Mouse (Mus musculus) G1E (cell line): Measurements from ENCODE around the gene Hcn1. TPM values are rescaled to one million over a fixed set of nuclear protein-coding genes. Genes with fewer than 3 reads are reported as not detected.

Experiments used
- ATAC-seq: 2 replicates; pipeline ENCODE4 v1.8.0; 2016; ENCODE audit warnings: mild to moderate bottlenecking; ENCODE audit not compliant: insufficient number of reproducible peaks, poor library complexity, low FRiP score, severe bottlenecking; ENCODE audit errors: extremely low read depth
- DNase-seq: peaks from one replicate; pipeline ENCODE4 v3.0.0; 2012; ENCODE audit warnings: low spot score
- H3K27me3 ChIP-seq: 2 replicates; pipeline ENCODE4 v1.6.1; 2012; ENCODE audit warnings: mild to moderate bottlenecking, low read length, inconsistent platforms; ENCODE audit not compliant: insufficient read depth
- H3K36me3 ChIP-seq: replicated peaks from 2 replicates; pipeline ENCODE3; 2012; ENCODE audit warnings: mild to moderate bottlenecking, inconsistent platforms
- H3K4me1 ChIP-seq: 2 replicates; pipeline ENCODE4 v1.6.1; 2012; ENCODE audit warnings: low read depth, low read length, inconsistent platforms, mixed read lengths; ENCODE audit not compliant: insufficient read depth
- H3K4me3 ChIP-seq: 2 replicates; pipeline ENCODE4 v1.5.1; 2012; ENCODE audit warnings: low read depth, mild to moderate bottlenecking, inconsistent platforms, low read length, moderate library complexity, mixed read lengths
- H3K9me3 ChIP-seq: replicated peaks from 2 replicates; pipeline ENCODE4 v1.6.1; 2012; ENCODE audit warnings: inconsistent platforms
- CTCF ChIP-seq: IDR thresholded peaks from 2 replicates; pipeline ENCODE4 v1.5.1; 2012; ENCODE audit warnings: low read depth, low read length, inconsistent platforms, mixed read lengths
- GATA1 ChIP-seq: IDR thresholded peaks from 2 replicates; pipeline ENCODE4 v1.6.1; 2012; ENCODE audit warnings: borderline replicate concordance, low read length, inconsistent platforms, mixed read lengths
- GATA2 ChIP-seq: IDR thresholded peaks from 2 replicates; pipeline ENCODE4 v1.6.1; 2012; ENCODE audit warnings: low read depth, low read length, inconsistent platforms, borderline replicate concordance
- POLR2AphosphoS5 ChIP-seq: IDR thresholded peaks from 2 replicates; pipeline ENCODE4 v1.6.1; 2012; ENCODE audit warnings: low read depth, low read length, inconsistent platforms; ENCODE audit not compliant: insufficient replicate concordance
- TAL1 ChIP-seq: conservative IDR thresholded peaks from 2 replicates; pipeline ENCODE4 v1.6.1; 2012; ENCODE audit warnings: low read depth, low read length, inconsistent platforms, mixed read lengths
- polyA plus RNA-seq: library from polyadenylated mRNA; stranded (reverse); fragments of >175 nt; gene quantifications from 2 replicates; pipeline ENCODE4 v1.2.3, GENCODE M21; 2012
- total RNA-seq, 2 experiments: library from RNA; stranded (forward) in 1 of 2; stranded (reverse) in 1 of 2; fragments of 200-1000 nt in 1 of 2; fragments of >200 nt in 1 of 2; fragmentation: Nextera tagmentation in 1 of 2; gene quantifications; 2 replicates each; pipeline ENCODE4 v1.2.3; 2014 to 2017

Hcn1 gene
- total and polyA plus RNA-seq, 3 experiments, result 0.11 TPM; not detected in 2

DNA sequence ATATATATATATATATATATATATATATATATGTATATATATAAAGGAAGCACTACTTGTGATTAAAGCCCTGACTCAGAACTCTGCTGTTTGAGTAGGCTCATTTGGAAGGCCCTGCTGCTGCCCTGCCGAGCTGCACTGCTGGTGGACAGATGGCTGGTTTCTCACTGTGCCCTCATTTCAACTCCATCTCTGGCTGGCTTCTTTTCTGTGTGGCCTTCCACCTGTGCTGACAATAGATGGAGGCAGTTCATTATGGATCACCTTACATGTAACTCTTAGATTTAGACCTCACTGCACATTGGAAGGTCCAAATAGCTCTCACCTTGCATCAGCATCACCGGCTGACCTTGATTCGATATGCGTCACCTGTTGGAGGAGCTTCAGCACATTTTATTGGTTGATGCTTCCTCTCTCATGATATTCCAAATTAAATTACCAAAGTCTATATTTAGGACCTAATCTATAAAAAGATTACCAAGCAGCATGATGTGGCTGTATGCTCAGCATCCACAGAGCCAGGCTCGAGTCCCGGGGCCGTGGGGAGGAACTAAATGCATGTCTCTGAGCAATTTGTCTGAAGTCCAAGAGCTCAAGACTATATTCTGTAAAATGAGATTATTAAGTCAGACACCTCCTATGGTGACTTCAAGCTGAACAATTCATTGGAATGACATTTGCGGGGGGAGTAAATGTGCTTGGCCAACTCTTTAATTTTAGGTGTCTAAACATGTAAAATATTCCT, 338.6 kb downstream of the Hcn1 start:
- DNase-seq (no peak), ATAC-seq (no peak)
- H3K4me1 ChIP-seq, result no peaks in the 10 kb centered on the region
- no peak overlapping the region for H3K4me3 ChIP-seq
- TF ChIP-seq TAL1, result no peak
- TF ChIP-seq GATA2, result no peak
- TF ChIP-seq GATA1, result no peak
- no peak for TF ChIP-seq CTCF
- no peak for TF ChIP-seq POLR2AphosphoS5
- no peaks in the 10 kb centered on the region for H3K9me3 ChIP-seq
- H3K27me3 ChIP-seq, result no peaks in the 10 kb centered on the region
- H3K36me3 ChIP-seq, result no peaks in the 10 kb centered on the region

DNA sequence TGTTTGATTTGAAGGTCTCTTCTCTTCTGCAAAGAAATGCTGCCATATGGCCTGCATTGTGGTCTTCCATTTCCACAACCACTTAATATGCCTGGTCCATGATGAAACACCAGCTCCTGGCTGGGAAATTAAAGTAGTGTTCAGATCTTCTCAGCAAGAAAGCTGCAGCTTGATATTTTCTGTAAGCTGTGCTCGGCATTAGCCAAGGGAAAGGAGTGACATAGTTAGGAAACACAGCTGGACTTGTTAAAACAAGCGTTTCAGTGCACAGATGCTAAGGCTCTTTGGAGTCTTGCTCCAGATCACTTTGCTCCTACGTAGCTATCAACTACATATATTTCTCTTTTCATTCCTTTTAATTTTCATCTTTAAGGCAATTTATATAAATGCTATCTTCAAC, 344.7 kb downstream of the Hcn1 start:
- TF ChIP-seq TAL1 (no peak), CTCF (no peak), GATA2 (no peak), POLR2AphosphoS5 (no peak), GATA1 (no peak)
- DNase-seq (no peak), ATAC-seq (no peak)
- no peaks in the 10 kb centered on the region for H3K4me1 ChIP-seq
- H3K27me3 ChIP-seq, result no peaks in the 10 kb centered on the region
- H3K9me3 ChIP-seq, result no peaks in the 10 kb centered on the region
- no peak overlapping the region for H3K4me3 ChIP-seq
- H3K36me3 ChIP-seq, result no peaks in the 10 kb centered on the region

DNA sequence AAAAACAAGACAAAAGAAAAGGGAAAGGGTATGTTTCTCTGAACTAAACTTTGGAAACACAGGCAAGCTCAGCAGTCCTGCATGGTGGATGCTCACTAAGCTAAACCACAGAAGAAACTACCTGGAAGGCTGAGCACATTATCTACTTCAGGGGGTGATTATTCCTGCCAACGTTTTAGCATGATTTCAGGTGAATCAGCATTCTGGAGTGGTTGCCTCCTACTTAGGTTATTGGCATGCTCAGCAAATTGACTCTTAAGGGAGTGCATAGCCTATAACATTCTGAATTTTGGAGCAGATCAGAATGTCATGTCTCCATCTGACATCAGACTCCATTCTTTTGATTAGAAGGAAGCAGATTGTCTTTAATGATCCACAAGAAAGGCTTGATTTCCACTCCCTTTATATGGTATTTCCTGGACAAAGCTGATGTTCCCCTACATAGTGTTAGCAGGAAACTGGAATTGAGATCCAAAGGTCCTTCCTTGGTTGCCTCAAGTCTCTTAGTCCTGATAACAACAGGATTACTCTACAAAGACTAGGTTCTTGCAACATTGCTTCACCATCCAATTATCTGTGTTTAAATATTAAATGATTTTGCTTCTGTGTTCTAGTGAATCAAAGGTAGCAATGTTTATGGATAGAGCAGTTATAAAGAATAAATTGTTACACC, 345.7 kb downstream of the Hcn1 start:
- H3K9me3 ChIP-seq, result no peaks in the 10 kb centered on the region
- TF ChIP-seq POLR2AphosphoS5 (no peak), GATA2 (no peak), CTCF (no peak), TAL1 (no peak), GATA1 (no peak)
- no peak overlapping the region for H3K4me3 ChIP-seq
- no peaks in the 10 kb centered on the region for H3K27me3 ChIP-seq
- DNase-seq (no peak), ATAC-seq (no peak)
- no peaks in the 10 kb centered on the region for H3K36me3 ChIP-seq
- no peaks in the 10 kb centered on the region for H3K4me1 ChIP-seq

DNA sequence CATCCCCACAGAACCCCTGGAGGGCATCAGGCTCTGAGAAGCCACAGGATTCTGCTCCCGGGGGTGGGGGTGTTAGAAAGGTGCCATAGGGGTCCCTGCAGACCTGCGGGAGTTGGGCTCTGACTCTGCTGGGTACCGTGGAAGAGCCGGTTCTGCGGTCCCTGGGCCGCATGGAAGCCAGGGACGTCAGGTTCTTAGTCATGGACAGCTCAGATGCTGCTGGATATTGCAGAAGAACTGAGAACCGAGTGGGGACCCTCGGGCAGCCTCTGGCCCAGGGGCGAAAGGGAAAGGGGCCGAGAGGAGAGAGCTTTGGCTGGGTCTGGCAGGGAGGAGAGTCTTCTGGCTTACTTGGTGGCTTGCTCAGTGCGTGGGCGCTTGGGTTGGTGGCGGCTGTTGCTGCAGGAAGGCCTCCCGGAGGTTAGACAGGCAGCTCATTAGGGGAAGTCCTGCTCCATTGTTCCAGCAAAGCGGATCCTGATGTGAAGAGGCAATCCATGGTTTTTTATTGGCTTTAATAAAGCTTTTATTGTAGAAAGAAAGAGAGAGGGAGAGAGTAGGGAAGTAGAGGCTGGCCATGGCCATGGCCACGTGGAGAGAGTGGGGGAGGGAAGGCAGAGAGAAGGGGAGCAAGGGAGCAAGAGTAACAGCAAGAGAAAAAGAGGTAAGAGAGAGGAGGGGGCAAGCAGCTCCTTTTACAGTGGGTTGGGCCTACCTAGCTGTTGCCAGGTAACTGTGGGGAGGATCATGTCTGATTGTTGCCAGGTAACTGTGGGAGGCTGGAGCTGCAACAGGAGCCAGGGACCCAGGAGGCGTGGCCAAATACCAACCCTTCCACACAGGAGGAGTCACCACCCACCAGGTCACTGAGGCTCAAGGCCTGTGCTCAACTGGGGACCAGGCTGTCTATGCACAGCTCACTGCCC, 356.6 kb downstream of the Hcn1 start:
- H3K9me3 ChIP-seq, result no peaks in the 10 kb centered on the region
- TF ChIP-seq POLR2AphosphoS5 (no peak), GATA1 (no peak), GATA2 (no peak), CTCF (no peak), TAL1 (no peak)
- H3K27me3 ChIP-seq, result no peaks in the 10 kb centered on the region
- H3K4me1 ChIP-seq, result no peaks in the 10 kb centered on the region
- ATAC-seq, result no peak
- H3K36me3 ChIP-seq, result no peaks in the 10 kb centered on the region
- H3K4me3 ChIP-seq, result no peak overlapping the region
- no peak for DNase-seq

DNA sequence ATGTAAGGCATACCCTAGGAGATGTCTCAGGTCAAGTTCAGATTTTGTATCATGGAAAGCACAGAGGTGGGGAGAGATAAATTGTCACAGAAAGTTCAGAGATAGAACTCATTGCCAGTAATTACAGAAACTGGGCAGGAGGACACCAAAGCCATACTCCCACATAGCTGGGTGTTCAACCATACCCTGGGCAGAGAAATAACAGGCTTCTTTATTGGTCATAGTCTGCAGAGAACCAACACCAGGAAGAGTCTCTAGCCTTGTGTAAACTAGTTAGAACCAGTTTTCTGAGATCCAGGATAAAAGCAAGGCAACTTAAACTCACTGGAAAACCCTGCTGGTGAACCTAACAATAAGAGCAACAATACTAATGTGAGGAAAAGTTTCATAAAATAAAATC, 362.5 kb downstream of the Hcn1 start:
- H3K4me1 ChIP-seq, result no peaks in the 10 kb centered on the region
- H3K9me3 ChIP-seq, result no peaks in the 10 kb centered on the region
- DNase-seq, result no peak
- TF ChIP-seq TAL1 (no peak), CTCF (no peak), GATA2 (no peak), POLR2AphosphoS5 (no peak), GATA1 (no peak)
- ATAC-seq, result no peak
- H3K36me3 ChIP-seq, result no peaks in the 10 kb centered on the region
- H3K27me3 ChIP-seq, result no peaks in the 10 kb centered on the region
- H3K4me3 ChIP-seq, result no peak overlapping the region
